Mouse (Mus musculus): ENCODE data around the gene Hoxa7. TPM values are rescaled to one million over a fixed set of nuclear protein-coding genes. Genes with fewer than 3 reads are reported as not detected.

Hoxa7 gene
- polyA plus RNA-seq, 1 experiment from 2014 or later, result not detected

GRCm38 (mm10) chr6:52251177-52251879 lies 29.7 kb upstream of the Hoxa7 start:
- H3K36me3 ChIP-seq, result no peaks in the 10 kb centered on the region
- H3K27ac ChIP-seq (replicated peaks), result no peak overlapping the region
- no peak overlapping the region for H3K9ac ChIP-seq (replicated peaks)
- peaks cover 95% of the 10 kb centered on the region for H3K27me3 ChIP-seq
- H3K4me1 ChIP-seq, result no peaks in the 10 kb centered on the region
- H3K4me3 ChIP-seq, result no peak overlapping the region
- WGBS, result 12% methylated on average over 7 of the region's 7 CpGs
- no peak for ATAC-seq (replicated peaks)
- H3K4me2 ChIP-seq (replicated peaks), result no peak overlapping the region
- H3K9me3 ChIP-seq, result no peaks in the 10 kb centered on the region

- H3K4me3 ChIP-seq, result no peak overlapping the region
- H3K9me3 ChIP-seq, result no peaks in the 10 kb centered on the region
- 1% methylated on average over 4 of the region's 4 CpGs for WGBS
- no peak overlapping the region for H3K4me2 ChIP-seq (replicated peaks)
- no peak for ATAC-seq (replicated peaks)
- H3K36me3 ChIP-seq, result no peaks in the 10 kb centered on the region
- H3K4me1 ChIP-seq, result no peaks in the 10 kb centered on the region
- H3K9ac ChIP-seq (replicated peaks), result no peak overlapping the region
- peaks cover 97% of the 10 kb centered on the region for H3K27me3 ChIP-seq
- no peak overlapping the region for H3K27ac ChIP-seq (replicated peaks)
Measured at GRCm38 (mm10) chr6:52249826-52250225, 28.2 kb upstream of the Hoxa7 start.

GRCm38 (mm10) chr6:52249415-52249738 lies 27.7 kb upstream of the Hoxa7 start:
- Histone ChIP-seq H3K4me3 (no peak overlapping the region), H3K4me1 (no peaks in the 10 kb centered on the region), H3K27ac (replicated peaks) (no peak overlapping the region), H3K9me3 (no peaks in the 10 kb centered on the region), H3K9ac (replicated peaks) (no peak overlapping the region), H3K4me2 (replicated peaks) (no peak overlapping the region), H3K27me3 (peaks cover 97% of the 10 kb centered on the region), H3K36me3 (no peaks in the 10 kb centered on the region)
- ATAC-seq (replicated peaks), result no peak
- under 1% methylated on average over 16 of the region's 16 CpGs for WGBS

- ATAC-seq (replicated peaks), result no peak
- H3K27ac ChIP-seq (replicated peaks), result no peak overlapping the region
- no peaks in the 10 kb centered on the region for H3K9me3 ChIP-seq
- no peak overlapping the region for H3K4me2 ChIP-seq (replicated peaks)
- no peak overlapping the region for H3K9ac ChIP-seq (replicated peaks)
- no peaks in the 10 kb centered on the region for H3K4me1 ChIP-seq
- under 1% methylated on average over 27 of the region's 27 CpGs for WGBS
- no peak overlapping the region for H3K4me3 ChIP-seq
- H3K36me3 ChIP-seq, result no peaks in the 10 kb centered on the region
- peaks cover 97% of the 10 kb centered on the region for H3K27me3 ChIP-seq
Measured at GRCm38 (mm10) chr6:52248638-52249414, 27.2 kb upstream of the Hoxa7 start.

GRCm38 (mm10) chr6:52247766-52248637 lies 26.3 kb upstream of the Hoxa7 start:
- Histone ChIP-seq H3K27me3 (peaks cover 97% of the 10 kb centered on the region), H3K36me3 (no peaks in the 10 kb centered on the region), H3K9me3 (no peaks in the 10 kb centered on the region), H3K4me3 (no peak overlapping the region), H3K4me2 (replicated peaks) (no peak overlapping the region), H3K9ac (replicated peaks) (no peak overlapping the region), H3K4me1 (no peaks in the 10 kb centered on the region), H3K27ac (replicated peaks) (no peak overlapping the region)
- under 1% methylated on average over 23 of the region's 23 CpGs for WGBS
- no peak for ATAC-seq (replicated peaks)

- no peak overlapping the region for H3K4me3 ChIP-seq
- H3K4me1 ChIP-seq, result no peaks in the 10 kb centered on the region
- H3K27ac ChIP-seq (replicated peaks), result no peak overlapping the region
- peaks cover 97% of the 10 kb centered on the region for H3K27me3 ChIP-seq
- no peak overlapping the region for H3K9ac ChIP-seq (replicated peaks)
- no peak overlapping the region for H3K4me2 ChIP-seq (replicated peaks)
- H3K36me3 ChIP-seq, result no peaks in the 10 kb centered on the region
- WGBS, result 3% methylated on average over 3 of the region's 3 CpGs
- no peak for ATAC-seq (replicated peaks)
- H3K9me3 ChIP-seq, result no peaks in the 10 kb centered on the region
Measured at GRCm38 (mm10) chr6:52246916-52247315, 25.3 kb upstream of the Hoxa7 start.

GRCm38 (mm10) chr6:52246403-52246803 lies 24.7 kb upstream of the Hoxa7 start:
- Histone ChIP-seq H3K4me3 (no peak overlapping the region), H3K4me2 (replicated peaks) (no peak overlapping the region), H3K9me3 (no peaks in the 10 kb centered on the region), H3K27me3 (peaks cover 97% of the 10 kb centered on the region), H3K9ac (replicated peaks) (no peak overlapping the region), H3K36me3 (no peaks in the 10 kb centered on the region), H3K4me1 (no peaks in the 10 kb centered on the region), H3K27ac (replicated peaks) (no peak overlapping the region)
- WGBS, result under 1% methylated on average over 26 of the region's 26 CpGs
- no peak for ATAC-seq (replicated peaks)

- Histone ChIP-seq H3K27ac (replicated peaks) (no peak within 1 kb of the TSS), H3K4me2 (replicated peaks) (no peak within 1 kb of the TSS), H3K27me3 (peaks cover 97% of the 10 kb centered on the region), H3K9me3 (no peaks in the 10 kb centered on the region), H3K4me3 (no peak within 1 kb of the TSS), H3K4me1 (no peaks in the 10 kb centered on the region), H3K36me3 (no peaks in the 10 kb centered on the region), H3K9ac (replicated peaks) (no peak within 1 kb of the TSS)
- ATAC-seq (replicated peaks), result no peak
- 1% methylated on average over 20 of the region's 20 CpGs for WGBS
Measured at GRCm38 (mm10) chr6:52245757-52246142, 24.1 kb upstream of the Hoxa7 start, which contains the start of gene Hoxa11. Hoxa11 (minus strand) TSS chr6:52245810.

GRCm38 (mm10) chr6:52245040-52245756 lies 23.5 kb upstream of the Hoxa7 start:
- Histone ChIP-seq H3K4me2 (replicated peaks) (no peak overlapping the region), H3K4me1 (0 out of 2 replicates have a peak, but pooled peaks cover 1% of the 10 kb centered on the region), H3K27me3 (peaks cover 99% of the 10 kb centered on the region), H3K27ac (replicated peaks) (no peak overlapping the region), H3K9me3 (no peaks in the 10 kb centered on the region), H3K9ac (replicated peaks) (no peak overlapping the region), H3K36me3 (no peaks in the 10 kb centered on the region), H3K4me3 (no peak overlapping the region)
- WGBS, result under 1% methylated on average over 71 of the region's 71 CpGs
- no peak for ATAC-seq (replicated peaks)

GRCm38 (mm10) chr6:52244471-52245039 lies 22.9 kb upstream of the Hoxa7 start:
- no peak overlapping the region for H3K27ac ChIP-seq (replicated peaks)
- H3K4me1 ChIP-seq, result 0 out of 2 replicates have a peak, but pooled peaks cover 3% of the 10 kb centered on the region
- no peak overlapping the region for H3K4me3 ChIP-seq
- peaks cover 99% of the 10 kb centered on the region for H3K27me3 ChIP-seq
- no peaks in the 10 kb centered on the region for H3K9me3 ChIP-seq
- no peak overlapping the region for H3K9ac ChIP-seq (replicated peaks)
- no peaks in the 10 kb centered on the region for H3K36me3 ChIP-seq
- no peak overlapping the region for H3K4me2 ChIP-seq (replicated peaks)
- 3% methylated on average over 23 of the region's 23 CpGs for WGBS
- no peak for ATAC-seq (replicated peaks)

- Histone ChIP-seq H3K4me1 (0 out of 2 replicates have a peak, but pooled peaks cover 3% of the 10 kb centered on the region), H3K9ac (replicated peaks) (no peak overlapping the region), H3K4me2 (replicated peaks) (no peak overlapping the region), H3K27ac (replicated peaks) (no peak overlapping the region), H3K9me3 (no peaks in the 10 kb centered on the region), H3K27me3 (peaks cover 98% of the 10 kb centered on the region), H3K36me3 (no peaks in the 10 kb centered on the region), H3K4me3 (no peak overlapping the region)
- ATAC-seq (replicated peaks), result no peak
- under 1% methylated on average over 12 of the region's 12 CpGs for WGBS
Measured at GRCm38 (mm10) chr6:52243681-52244121, 22.0 kb upstream of the Hoxa7 start.
